Mouse (Mus musculus): ENCODE results near the gene Ubqln4. TPM values are rescaled to one million over a fixed set of nuclear protein-coding genes. Genes with fewer than 3 reads are reported as not detected.

Gene Ubqln4
- 43.5 and 47.5 TPM in 2 replicates for polyA plus RNA-seq (2015; fragmentation: Nextera tagmentation; extraction: Ambion mirVana)

- H3K4me3 ChIP-seq: peak within 1 kb of the TSS; percentile 85
- peak within 1 kb of the TSS; percentile 93 for H3K9ac ChIP-seq
- ATAC-seq: peak; percentile 87
- peak within 1 kb of the TSS; percentile 95 for H3K27ac ChIP-seq
- peaks cover 32% of the 10 kb centered on the region for H3K4me1 ChIP-seq
- peak within 1 kb of the TSS; percentile 74 for H3K4me2 ChIP-seq
- peaks cover 33% of the 10 kb centered on the region for H3K36me3 ChIP-seq (ENCODE audit: poor library complexity, severe bottlenecking)
- H3K9me3 ChIP-seq (replicated peaks): no peaks in the 10 kb centered on the region
- no peaks in the 10 kb centered on the region for H3K27me3 ChIP-seq
- WGBS: 0% methylated on average over 20 of the region's 37 CpGs
Observed at GRCm38 (mm10) chr3:88553525-88553879, at the start of gene Ubqln4. Gene Ubqln4, plus strand, starts transcription at chr3:88553758.

- WGBS: 50% methylated on average over 8 of the region's 8 CpGs
- no peak overlapping the region for H3K9ac ChIP-seq
- H3K27ac ChIP-seq: no peak overlapping the region
- no peak overlapping the region for H3K4me2 ChIP-seq
- no peak overlapping the region for H3K4me3 ChIP-seq
- no peak for ATAC-seq
- peaks cover 22% of the 10 kb centered on the region for H3K4me1 ChIP-seq
- no peaks in the 10 kb centered on the region for H3K9me3 ChIP-seq (replicated peaks)
- peaks cover 26% of the 10 kb centered on the region for H3K27me3 ChIP-seq
- H3K36me3 ChIP-seq (ENCODE audit: poor library complexity, severe bottlenecking): no peaks in the 10 kb centered on the region
Observed at GRCm38 (mm10) chr3:88503881-88504746, 49.4 kb upstream of the Ubqln4 start.

- H3K27me3 ChIP-seq: peaks cover 26% of the 10 kb centered on the region
- 60% methylated on average over 6 of the region's 6 CpGs for WGBS
- no peak for ATAC-seq
- no peak overlapping the region for H3K4me3 ChIP-seq
- no peak overlapping the region for H3K9ac ChIP-seq
- no peaks in the 10 kb centered on the region for H3K9me3 ChIP-seq (replicated peaks)
- H3K36me3 ChIP-seq (ENCODE audit: poor library complexity, severe bottlenecking): no peaks in the 10 kb centered on the region
- no peak overlapping the region for H3K4me2 ChIP-seq
- peaks cover 32% of the 10 kb centered on the region for H3K4me1 ChIP-seq
- no peak overlapping the region for H3K27ac ChIP-seq
Observed at GRCm38 (mm10) chr3:88505081-88505480, 48.5 kb upstream of the Ubqln4 start.

GRCm38 (mm10) chr3:88505765-88506164 lies 47.8 kb upstream of the Ubqln4 start:
- Histone ChIP-seq H3K9ac (no peak overlapping the region), H3K4me3 (no peak overlapping the region)
- WGBS: 59% methylated on average over 7 of the region's 7 CpGs

GRCm38 (mm10) chr3:88509250-88509649 lies 44.3 kb upstream of the Ubqln4 start:
- H3K9ac ChIP-seq: peak overlapping the region; percentile 63
- peak overlapping the region; percentile 38 for H3K4me3 ChIP-seq
- no peaks in the 10 kb centered on the region for H3K36me3 ChIP-seq (ENCODE audit: poor library complexity, severe bottlenecking)
- 61% methylated on average over 3 of the region's 3 CpGs for WGBS
- peaks cover under 1% of the 10 kb centered on the region; the same call in 1 of the 2 replicates for H3K27me3 ChIP-seq
- H3K4me2 ChIP-seq: peak overlapping the region; percentile 62
- H3K9me3 ChIP-seq (replicated peaks): no peaks in the 10 kb centered on the region
- H3K4me1 ChIP-seq: peaks cover 42% of the 10 kb centered on the region
- ATAC-seq: peak; percentile 6; the same call in 1 of the 2 replicates
- peak overlapping the region; percentile 92 for H3K27ac ChIP-seq

More at GRCm38 (mm10) chr3:88505765-88506164, 47.8 kb upstream of the Ubqln4 start:
- no peaks in the 10 kb centered on the region for H3K36me3 ChIP-seq (ENCODE audit: poor library complexity, severe bottlenecking)
- H3K4me1 ChIP-seq: peaks cover 39% of the 10 kb centered on the region
- peaks cover 24% of the 10 kb centered on the region for H3K27me3 ChIP-seq
- no peaks in the 10 kb centered on the region for H3K9me3 ChIP-seq (replicated peaks)
- ATAC-seq: no peak
- no peak overlapping the region for H3K27ac ChIP-seq
- H3K4me2 ChIP-seq: no peak overlapping the region

GRCm38 (mm10) chr3:88509692-88510420 lies 43.7 kb upstream of the Ubqln4 start, which contains the start of gene Lmna:
Gene Lmna, minus strand, starts transcription at chr3:88509956.
- no peaks in the 10 kb centered on the region for H3K9me3 ChIP-seq (replicated peaks)
- H3K9ac ChIP-seq: peak within 1 kb of the TSS; percentile 63
- ATAC-seq: peak; percentile 98
- H3K4me1 ChIP-seq: peaks cover 42% of the 10 kb centered on the region
- no peaks in the 10 kb centered on the region for H3K36me3 ChIP-seq (ENCODE audit: poor library complexity, severe bottlenecking)
- H3K4me2 ChIP-seq: peak within 1 kb of the TSS; percentile 62
- H3K27ac ChIP-seq: peak within 1 kb of the TSS; percentile 92
- H3K27me3 ChIP-seq: no peaks in the 10 kb centered on the region
- peak within 1 kb of the TSS; percentile 38 for H3K4me3 ChIP-seq
- 1% methylated on average over 31 of the region's 31 CpGs for WGBS

- no peaks in the 10 kb centered on the region for H3K27me3 ChIP-seq
- no peaks in the 10 kb centered on the region for H3K9me3 ChIP-seq (replicated peaks)
- H3K4me1 ChIP-seq: peaks cover 42% of the 10 kb centered on the region
- no peaks in the 10 kb centered on the region for H3K36me3 ChIP-seq (ENCODE audit: poor library complexity, severe bottlenecking)
- 51% methylated on average over 13 of the region's 13 CpGs for WGBS
- peak overlapping the region; percentile 62 for H3K4me2 ChIP-seq
- H3K4me3 ChIP-seq: peak overlapping the region; percentile 38
- peak; percentile 5; the same call in 1 of the 2 replicates for ATAC-seq
- peak overlapping the region; percentile 63; the same call in 1 of the 2 replicates for H3K9ac ChIP-seq
- peak overlapping the region; percentile 92 for H3K27ac ChIP-seq
Observed at GRCm38 (mm10) chr3:88510421-88511289, 42.9 kb upstream of the Ubqln4 start.

GRCm38 (mm10) chr3:88511559-88511958 lies 42.0 kb upstream of the Ubqln4 start:
- H3K4me1 ChIP-seq: peaks cover 42% of the 10 kb centered on the region
- no peaks in the 10 kb centered on the region for H3K9me3 ChIP-seq (replicated peaks)
- no peak for ATAC-seq
- no peak overlapping the region for H3K27ac ChIP-seq
- no peak overlapping the region for H3K4me2 ChIP-seq
- no peak overlapping the region for H3K9ac ChIP-seq
- no peaks in the 10 kb centered on the region for H3K27me3 ChIP-seq
- no peaks in the 10 kb centered on the region for H3K36me3 ChIP-seq (ENCODE audit: poor library complexity, severe bottlenecking)
- 62% methylated on average over 4 of the region's 4 CpGs for WGBS
- no peak overlapping the region for H3K4me3 ChIP-seq

- no peaks in the 10 kb centered on the region for H3K36me3 ChIP-seq (ENCODE audit: poor library complexity, severe bottlenecking)
- H3K4me1 ChIP-seq: peaks cover 42% of the 10 kb centered on the region
- peak overlapping the region; percentile 18; the same call in 1 of the 2 replicates for H3K4me2 ChIP-seq
- peak overlapping the region; percentile 27; the same call in 1 of the 2 replicates for H3K9ac ChIP-seq
- WGBS: 48% methylated on average over 6 of the region's 6 CpGs
- H3K9me3 ChIP-seq (replicated peaks): no peaks in the 10 kb centered on the region
- H3K27ac ChIP-seq: peak overlapping the region; percentile 19; the same call in 1 of the 2 replicates
- no peaks in the 10 kb centered on the region for H3K27me3 ChIP-seq
- H3K4me3 ChIP-seq: no peak overlapping the region
- ATAC-seq: no peak
Observed at GRCm38 (mm10) chr3:88512141-88512895, 41.2 kb upstream of the Ubqln4 start.

- Histone ChIP-seq H3K27me3 (no peaks in the 10 kb centered on the region), H3K27ac (peak overlapping the region; percentile 19; the same call in 1 of the 2 replicates), H3K36me3 (ENCODE audit: poor library complexity, severe bottlenecking) (no peaks in the 10 kb centered on the region), H3K9me3 (replicated peaks) (no peaks in the 10 kb centered on the region), H3K4me3 (no peak overlapping the region), H3K4me1 (peaks cover 42% of the 10 kb centered on the region), H3K9ac (peak overlapping the region; percentile 27; the same call in 1 of the 2 replicates), H3K4me2 (peak overlapping the region; percentile 18; the same call in 1 of the 2 replicates)
- WGBS: 33% methylated on average over 12 of the region's 15 CpGs
- ATAC-seq: no peak
Observed at GRCm38 (mm10) chr3:88512896-88513545, 40.5 kb upstream of the Ubqln4 start.
